Mouse (Mus musculus) embryonic facial prominence, embryonic 14.5 days (tissue): ENCODE data around the gene Dusp3. TPM values are rescaled to one million over a fixed set of nuclear protein-coding genes. Genes with fewer than 3 reads are reported as not detected.

Experiments used
- ATAC-seq: fragments of 200-750 bp; cut with Nextera tagmentation; 2 replicates; pipeline ENCODE4 v1.8.0; 2017; ENCODE audit warnings: low read depth, moderate number of reproducible peaks, moderate TSS enrichment
- DNase-seq: peaks from one replicate; pipeline ENCODE4 v3.0.0-alpha.2; 2015; ENCODE audit warnings: low spot score
- H3K27ac ChIP-seq: fragments of 300-500 bp; sonication (generic); replicated peaks from 2 replicates; pipeline ENCODE4 v1.5.1; 2014; ENCODE audit warnings: low read depth, mild to moderate bottlenecking, low read length, moderate library complexity
- H3K27me3 ChIP-seq: fragments of 300-500 bp; sonication (generic); replicated peaks from 2 replicates; pipeline ENCODE4 v1.6.1; 2014; ENCODE audit warnings: low read length; ENCODE audit not compliant: control insufficient read depth, insufficient read depth
- H3K36me3 ChIP-seq: fragments of 300-500 bp; sonication (generic); 2 replicates; pipeline ENCODE4 v1.6.1; 2014; ENCODE audit warnings: low read length, mixed read lengths; ENCODE audit not compliant: control insufficient read depth, insufficient read depth
- H3K4me1 ChIP-seq: fragments of 300-500 bp; sonication (generic); 2 replicates; pipeline ENCODE4 v1.6.1; 2014; ENCODE audit warnings: antibody characterized with exemption, low read length; ENCODE audit not compliant: control insufficient read depth, insufficient read depth
- H3K4me2 ChIP-seq: fragments of 300-500 bp; sonication (generic); 2 replicates; pipeline ENCODE4 v1.6.1; 2014; ENCODE audit warnings: low read depth, mild to moderate bottlenecking, low read length, moderate library complexity, mixed read lengths
- H3K4me3 ChIP-seq: fragments of 300-500 bp; sonication (generic); 2 replicates; pipeline ENCODE4 v1.5.1; 2014; ENCODE audit warnings: low read depth, mild to moderate bottlenecking, low read length
- H3K9ac ChIP-seq: fragments of 300-500 bp; sonication (generic); 2 replicates; pipeline ENCODE4 v1.6.1; 2014; ENCODE audit warnings: low read depth, mild to moderate bottlenecking, low read length, moderate library complexity, mixed read lengths
- H3K9me3 ChIP-seq: fragments of 300-500 bp; sonication (generic); 2 replicates; pipeline ENCODE4 v1.6.1; 2016; ENCODE audit warnings: low read length; ENCODE audit not compliant: control insufficient read depth
- WGBS: fragments of 180-500 bp; shearing (Covaris S2); extraction: QIAGEN DNeasy Blood & Tissue Kit; methylation state at CpG from one replicate; pipeline ENCODE4 v1.1.7; 2014; 5-methylcytosine and 5-hydroxymethylcytosine counted together
- polyA plus RNA-seq: library from polyadenylated mRNA; unstranded; fragments of >200 nt; fragmentation: Nextera tagmentation; extraction: Ambion mirVana; gene quantifications from 2 replicates; pipeline ENCODE4 v1.2.1, GENCODE M21; 2014

Gene Dusp3
- polyA plus RNA-seq, 1 experiment from 2014 or later = 38.3 TPM

- H3K9me3 ChIP-seq = no peaks in the 10 kb centered on the region
- H3K27me3 ChIP-seq = peaks cover 20% of the 10 kb centered on the region
- no peak overlapping the region for H3K4me3 ChIP-seq
- WGBS = 71% methylated on average over 5 of the region's 5 CpGs
- no peak overlapping the region for H3K27ac ChIP-seq
- H3K36me3 ChIP-seq = no peaks in the 10 kb centered on the region
- H3K4me1 ChIP-seq = peaks cover 7% of the 10 kb centered on the region; the same call in 1 of the 2 replicates
- ATAC-seq (no peak), DNase-seq (no peak)
- no peak overlapping the region for H3K4me2 ChIP-seq
- H3K9ac ChIP-seq = no peak overlapping the region
Measured at GRCm38 (mm10) chr11:101957476-101957875, 29.3 kb downstream of the Dusp3 start.

- DNase-seq (no peak), ATAC-seq (no peak)
- Histone ChIP-seq H3K9me3 (no peaks in the 10 kb centered on the region), H3K4me3 (no peak overlapping the region), H3K4me1 (0 out of 2 replicates have a peak, but pooled peaks cover 5% of the 10 kb centered on the region), H3K9ac (no peak overlapping the region), H3K4me2 (no peak overlapping the region), H3K27me3 (no peaks in the 10 kb centered on the region), H3K27ac (no peak overlapping the region), H3K36me3 (no peaks in the 10 kb centered on the region)
- WGBS = 52% methylated on average over 4 of the region's 4 CpGs
Measured at GRCm38 (mm10) chr11:101953441-101953840, 33.4 kb downstream of the Dusp3 start.

DNA sequence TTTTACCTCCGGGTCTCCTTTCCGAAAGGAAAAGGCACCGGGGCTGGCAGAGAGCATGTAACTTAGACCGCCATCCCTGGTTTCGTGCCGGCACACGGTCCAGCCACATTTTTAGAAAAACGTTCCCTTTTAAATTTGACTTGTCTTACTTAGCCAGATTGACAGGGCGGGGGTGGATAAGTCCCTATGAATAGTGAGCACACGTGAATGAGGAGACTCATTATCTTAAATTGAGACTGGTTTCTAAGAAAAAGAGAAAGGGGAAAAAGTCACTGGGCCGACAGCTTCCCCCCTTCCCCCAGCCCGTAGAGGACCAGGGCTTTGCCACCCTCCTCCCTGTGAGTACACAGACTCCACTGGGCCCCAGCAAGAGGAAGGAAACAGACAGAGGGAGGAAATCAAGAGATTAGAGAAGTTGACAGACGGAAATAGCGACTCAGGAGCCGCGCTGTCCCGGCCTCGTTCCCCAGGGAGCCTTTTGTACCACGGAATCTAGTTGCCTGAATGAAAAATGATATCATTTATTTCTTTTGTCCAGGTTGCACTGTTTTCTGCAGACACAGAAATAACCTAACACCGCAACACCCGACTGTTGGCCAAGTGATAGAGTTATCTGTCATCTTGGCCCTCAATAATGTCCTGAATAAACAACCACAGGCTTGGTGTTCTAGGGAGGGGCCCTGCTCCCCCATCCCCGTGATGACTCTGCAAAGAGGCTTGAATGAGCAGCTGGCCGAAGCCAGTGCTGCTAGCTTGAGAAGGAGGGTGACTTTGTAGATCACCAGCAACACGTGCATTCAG lies 34.1 kb downstream of the Dusp3 start:
- peak; percentile 82 for ATAC-seq

GRCm38 (mm10) chr11:101950021-101950420 lies 36.8 kb downstream of the Dusp3 start:
- Histone ChIP-seq H3K27me3 (no peaks in the 10 kb centered on the region), H3K27ac (no peak overlapping the region), H3K4me2 (no peak overlapping the region), H3K9me3 (no peaks in the 10 kb centered on the region), H3K4me1 (0 out of 2 replicates have a peak, but pooled peaks cover 5% of the 10 kb centered on the region), H3K36me3 (no peaks in the 10 kb centered on the region), H3K9ac (no peak overlapping the region), H3K4me3 (no peak overlapping the region)
- ATAC-seq (no peak), DNase-seq (no peak)
- WGBS = 81% methylated on average over 5 of the region's 5 CpGs

More for the DNA sequence above, 34.1 kb downstream of the Dusp3 start:
- Histone ChIP-seq H3K27me3 (no peaks in the 10 kb centered on the region), H3K9me3 (no peaks in the 10 kb centered on the region), H3K9ac (peak overlapping the region; percentile 20; the same call in 1 of the 2 replicates), H3K27ac (no peak overlapping the region), H3K4me2 (peak overlapping the region; percentile 36), H3K4me3 (no peak overlapping the region), H3K36me3 (no peaks in the 10 kb centered on the region), H3K4me1 (0 out of 2 replicates have a peak, but pooled peaks cover 5% of the 10 kb centered on the region)
- DNase-seq = peak; percentile 74
- WGBS = 23% methylated on average over 24 of the region's 24 CpGs

GRCm38 (mm10) chr11:101946525-101946924 lies 40.3 kb downstream of the Dusp3 start:
- no peak for DNase-seq
- Histone ChIP-seq H3K27ac (no peak overlapping the region), H3K4me1 (no peaks in the 10 kb centered on the region), H3K9ac (no peak overlapping the region), H3K9me3 (no peaks in the 10 kb centered on the region), H3K27me3 (no peaks in the 10 kb centered on the region), H3K4me3 (no peak overlapping the region), H3K36me3 (no peaks in the 10 kb centered on the region), H3K4me2 (no peak overlapping the region)
- ATAC-seq = no peak
- 27% methylated on average over 5 of the region's 5 CpGs for WGBS

GRCm38 (mm10) chr11:101943055-101943454 lies 43.8 kb downstream of the Dusp3 start:
- Histone ChIP-seq H3K4me1 (no peaks in the 10 kb centered on the region), H3K4me3 (no peak overlapping the region), H3K27me3 (peaks cover 3% of the 10 kb centered on the region; the same call in 1 of the 2 replicates), H3K9me3 (no peaks in the 10 kb centered on the region), H3K36me3 (no peaks in the 10 kb centered on the region), H3K4me2 (no peak overlapping the region), H3K27ac (no peak overlapping the region), H3K9ac (no peak overlapping the region)
- 48% methylated on average over 3 of the region's 3 CpGs for WGBS
- DNase-seq = no peak
- ATAC-seq = no peak

DNA sequence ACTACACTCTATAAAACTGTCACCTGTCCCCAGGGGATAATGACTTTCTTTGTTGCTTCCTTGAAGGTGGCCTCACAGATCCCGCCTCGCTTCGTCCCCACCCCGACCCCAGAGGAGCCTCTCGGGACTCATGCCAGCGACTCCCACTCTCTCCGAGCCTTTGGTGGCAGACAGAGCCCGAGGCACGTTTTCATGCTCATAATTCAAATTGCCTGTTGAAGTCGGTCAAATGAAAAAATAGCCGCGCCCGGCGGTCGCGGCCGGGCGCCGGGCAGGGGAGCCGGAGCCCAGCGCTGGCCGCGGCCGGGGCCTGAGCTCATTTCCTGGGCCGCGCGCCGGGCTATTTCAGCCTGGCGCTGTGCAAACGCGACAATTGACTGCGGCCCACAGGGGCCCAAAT lies 49.7 kb downstream of the Dusp3 start:
- 0 out of 2 replicates have a peak, but pooled peaks have one; percentile 33 for ATAC-seq
- Histone ChIP-seq H3K36me3 (no peaks in the 10 kb centered on the region), H3K4me1 (peaks cover 11% of the 10 kb centered on the region; the same call in 1 of the 2 replicates), H3K27ac (peak overlapping the region; percentile 15; the same call in 1 of the 2 replicates), H3K9ac (peak overlapping the region; percentile 64), H3K9me3 (no peaks in the 10 kb centered on the region), H3K4me3 (peak overlapping the region; percentile 42), H3K27me3 (peaks cover 14% of the 10 kb centered on the region; the same call in 1 of the 2 replicates), H3K4me2 (peak overlapping the region; percentile 86)
- WGBS = 0% methylated on average over 23 of the region's 32 CpGs
- DNase-seq = peak; percentile 41

GRCm38 (mm10) chr11:101936421-101936820 lies 50.4 kb downstream of the Dusp3 start:
- Histone ChIP-seq H3K9me3 (no peaks in the 10 kb centered on the region), H3K36me3 (no peaks in the 10 kb centered on the region), H3K4me1 (peaks cover 11% of the 10 kb centered on the region; the same call in 1 of the 2 replicates), H3K27me3 (peaks cover 14% of the 10 kb centered on the region; the same call in 1 of the 2 replicates), H3K4me2 (peak overlapping the region; percentile 86; the same call in 1 of the 2 replicates), H3K27ac (no peak overlapping the region), H3K9ac (no peak overlapping the region), H3K4me3 (no peak overlapping the region; the same call in 1 of the 2 replicates)
- DNase-seq (no peak), ATAC-seq (no peak)
- 44% methylated on average over 7 of the region's 7 CpGs for WGBS
